Mouse (Mus musculus) gastrocnemius, adult 2 months (tissue): ENCODE results near the gene Tsr3. TPM values are rescaled to one million over a fixed set of nuclear protein-coding genes. Genes with fewer than 3 reads are reported as not detected.
"Not testable (repeated sequence)": the region's sequence is repeated elsewhere in the genome, so short reads cannot be mapped to it uniquely, and the experiment has no call there.

Source experiments
- DNase-seq: peaks from one replicate; pipeline ENCODE4 v3.0.0; 2022
- H3K27ac ChIP-seq: fragments of 200-600 bp; 2 replicates; pipeline ENCODE4 v1.8.1; 2022; ENCODE audit warnings: mild to moderate bottlenecking
- H3K4me3 ChIP-seq: fragments of 200-600 bp; 2 replicates; pipeline ENCODE4 v1.8.1; 2022; ENCODE audit warnings: mild to moderate bottlenecking, moderate library complexity
- CTCF ChIP-seq: fragments of 200-600 bp; IDR thresholded peaks from 2 replicates; pipeline ENCODE4 v1.8.1; 2022; ENCODE audit warnings: antibody characterized with exemption, mild to moderate bottlenecking, moderate library complexity
- intact Hi-C: fragments of 180-260 bp; cut with DNase I; formaldehyde crosslinking; loops from one replicate; pipeline ENCODE4 v1.15.1; 2025
- long read RNA-seq, 2 experiments: library from polyadenylated mRNA; stranded (forward); transcript quantifications; one replicate each; pipeline ENCODE4 v2.0.0; 2021
- total RNA-seq, 2 experiments: library from RNA; stranded (reverse); gene quantifications; 2 replicates each; pipeline ENCODE4 v1.2.3; 2021

Gene Tsr3
- total RNA-seq, result 10 to 100 TPM; 16.3 to 17.5 TPM
- long read RNA-seq, experiment 1, transcript Tsr3-201 (6 exons, 1,192 nt), result major isoform, 15 of 26 reads
- long read RNA-seq, experiment 1, partial matches to known transcripts, result 3 of 26 reads
- long read RNA-seq, experiment 1, other reads (novel, unspliced or antisense), result 8 of 26 reads
- long read RNA-seq, experiment 2, transcript Tsr3-201 (6 exons, 1,192 nt), result major isoform, 23 of 39 reads
- long read RNA-seq, experiment 2, partial matches to known transcripts, result 4 of 39 reads
- long read RNA-seq, experiment 2, other reads (novel, unspliced or antisense), result 12 of 39 reads

- no peak for TF ChIP-seq CTCF
- Histone ChIP-seq H3K4me3 (peak within 1 kb of the TSS; percentile 100), H3K27ac (peak within 1 kb of the TSS; percentile 90)
- intact Hi-C loops, result no loop called here
- DNase-seq, result peak; percentile 92
Observed at GRCm38 (mm10) chr17:25239695-25240636, at the start of gene Tsr3, which contains the start of gene Gnptg. Gene Tsr3, plus strand, starts transcription at chr17:25240170. Gene Gnptg, minus strand, starts transcription at chr17:25240124.

DNA sequence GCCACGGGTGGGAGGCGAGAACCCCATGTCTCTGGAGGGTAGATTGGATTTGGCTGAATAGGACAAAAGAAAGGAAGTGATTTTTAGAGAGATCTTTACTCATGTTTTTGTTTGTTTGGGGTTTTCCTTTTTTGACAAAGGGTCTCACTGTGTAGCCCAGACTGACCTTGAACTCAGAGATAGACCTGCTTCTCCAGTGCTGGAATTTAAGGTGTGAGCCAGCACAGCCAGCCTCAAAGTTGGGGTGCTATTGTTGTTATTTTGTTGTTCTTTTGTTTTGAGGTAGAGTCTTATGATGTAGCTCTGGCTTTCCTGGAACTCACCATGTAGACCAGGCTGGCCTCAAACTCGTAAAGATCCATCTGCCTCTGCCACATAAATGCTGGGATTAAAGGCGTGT lies 37.6 kb upstream of the Tsr3 start:
- Histone ChIP-seq H3K4me3 (no peak overlapping the region), H3K27ac (no peak overlapping the region)
- intact Hi-C loops, result no loop called here
- TF ChIP-seq CTCF, result no peak
- DNase-seq, result no peak

DNA sequence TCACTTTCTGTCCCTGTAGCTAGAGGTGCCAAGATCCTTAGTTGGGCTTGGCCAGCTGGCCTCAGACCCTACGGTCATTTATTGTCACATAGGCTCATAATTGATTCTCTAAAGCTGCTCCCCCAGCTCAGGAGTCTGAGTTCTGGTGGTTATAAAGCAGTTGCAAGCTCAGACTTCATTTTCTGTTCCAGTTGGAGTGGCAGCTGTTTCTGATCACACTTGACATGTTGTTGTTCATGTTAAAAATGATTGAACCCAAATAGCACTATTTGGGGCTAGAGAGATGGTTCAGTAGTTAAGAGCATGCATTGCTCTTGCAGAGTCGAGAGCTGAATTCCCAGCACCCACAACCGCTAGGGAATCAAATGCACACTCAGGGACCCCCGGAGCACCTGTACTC lies 30.0 kb upstream of the Tsr3 start:
- DNase-seq, result no peak
- TF ChIP-seq CTCF, result no peak
- intact Hi-C loops, result no loop called here
- Histone ChIP-seq H3K4me3 (no peak overlapping the region), H3K27ac (peak overlapping the region; percentile 86)

- intact Hi-C loops, result no loop called here
- no peak for TF ChIP-seq CTCF
- H3K4me3 ChIP-seq, result peak overlapping the region; percentile 25
- peak; percentile 74 for DNase-seq
- H3K27ac ChIP-seq, result peak overlapping the region; percentile 86
Observed at GRCm38 (mm10) chr17:25210680-25211466, 29.1 kb upstream of the Tsr3 start.

GRCm38 (mm10) chr17:25211705-25212104 lies 28.3 kb upstream of the Tsr3 start:
- DNase-seq, result no peak
- no peak for TF ChIP-seq CTCF
- intact Hi-C loops, result no loop called here
- no peak overlapping the region for H3K4me3 ChIP-seq
- peak overlapping the region; percentile 86 for H3K27ac ChIP-seq

DNA sequence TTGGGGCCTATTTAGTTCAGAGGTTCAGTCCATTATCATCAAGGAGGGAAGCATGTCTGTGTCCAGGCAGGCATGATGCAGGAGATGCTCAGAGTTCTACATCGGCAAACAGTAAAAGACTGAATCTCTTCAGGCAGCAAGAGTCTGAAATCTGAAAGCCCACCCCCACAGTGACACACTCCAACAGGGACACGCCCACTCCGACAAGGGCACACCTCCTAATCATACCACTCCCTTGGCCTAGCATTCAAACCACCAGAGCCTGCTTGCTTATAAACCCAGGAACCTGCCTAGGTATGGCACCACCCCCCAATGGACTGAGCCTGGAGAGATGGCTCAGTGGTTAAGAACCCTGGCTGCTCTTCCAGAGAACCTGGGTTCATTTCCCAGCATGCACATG lies 24.5 kb upstream of the Tsr3 start:
- no peak for TF ChIP-seq CTCF
- no peak overlapping the region for H3K4me3 ChIP-seq
- H3K27ac ChIP-seq, result no peak overlapping the region
- DNase-seq, result no peak
- intact Hi-C loops, result no loop called here

DNA sequence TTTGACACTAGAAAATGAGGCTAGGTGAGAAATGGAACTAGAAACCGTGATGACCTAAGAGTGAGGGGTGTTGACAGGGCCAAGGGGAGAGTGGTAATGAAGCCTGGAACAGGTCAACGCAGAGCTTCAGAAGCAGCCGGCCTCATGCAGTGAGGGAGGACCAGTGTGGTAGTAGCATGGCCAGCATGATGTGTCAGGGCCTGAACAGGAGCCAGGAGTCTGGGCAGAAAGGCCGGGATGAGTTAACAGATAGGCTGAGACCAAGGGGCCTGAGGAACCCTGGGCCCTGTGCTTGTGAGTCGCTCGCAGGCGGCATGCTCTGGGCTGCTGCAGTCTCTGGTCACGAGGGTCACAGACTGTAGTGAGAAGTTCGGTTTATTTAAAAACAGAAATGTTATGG lies 21.0 kb upstream of the Tsr3 start:
- DNase-seq, result no peak
- Histone ChIP-seq H3K27ac (no peak overlapping the region), H3K4me3 (no peak overlapping the region)
- no peak for TF ChIP-seq CTCF
- intact Hi-C loops, result no loop called here

- no peak for TF ChIP-seq CTCF
- Histone ChIP-seq H3K27ac (no peak overlapping the region), H3K4me3 (no peak overlapping the region)
- DNase-seq, result no peak
- intact Hi-C loops, result no loop called here
Observed at GRCm38 (mm10) chr17:25219492-25220295, 20.3 kb upstream of the Tsr3 start.

GRCm38 (mm10) chr17:25220746-25221145 lies 19.2 kb upstream of the Tsr3 start:
- H3K4me3 ChIP-seq, result no peak overlapping the region
- H3K27ac ChIP-seq, result no peak overlapping the region
- no peak for DNase-seq
- no peak for TF ChIP-seq CTCF
- intact Hi-C loops, result no loop called here

DNA sequence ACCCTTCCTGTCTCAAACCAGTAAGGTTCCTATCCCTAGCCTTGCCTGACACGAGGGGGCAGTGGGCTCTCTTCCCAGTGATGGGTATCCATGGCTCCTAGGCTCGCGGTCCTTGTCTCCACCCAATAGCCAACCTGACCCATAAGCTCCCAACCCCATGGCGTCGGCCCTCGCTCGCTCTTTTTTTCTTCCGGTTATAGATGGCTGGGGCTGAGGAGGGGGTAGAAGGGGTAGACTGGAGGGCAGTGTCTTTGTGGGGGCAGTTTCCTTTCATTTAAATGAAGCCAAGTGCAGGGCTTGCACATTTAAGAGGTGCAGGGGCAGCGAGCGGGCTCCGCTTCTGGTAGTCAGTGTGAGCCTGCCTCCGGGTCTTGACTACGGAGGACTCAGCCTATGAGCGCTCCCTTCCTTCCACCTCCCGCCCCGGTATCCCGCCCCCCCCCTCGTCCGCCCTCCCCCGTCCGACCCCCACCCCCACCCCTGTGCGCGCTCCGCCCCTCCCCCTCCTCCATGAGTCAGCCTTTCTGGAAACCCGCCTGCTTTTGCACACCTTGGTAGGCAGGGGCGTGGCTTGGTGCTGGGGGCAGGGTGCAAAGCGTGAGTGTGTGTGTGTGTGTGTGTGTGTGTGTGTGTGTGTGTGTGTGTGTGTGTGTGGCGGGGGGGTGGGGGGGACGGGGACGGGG lies 18.0 kb upstream of the Tsr3 start:
- intact Hi-C loops, result no loop called here
- TF ChIP-seq CTCF, result no peak
- peak overlapping the region; percentile 56 for H3K4me3 ChIP-seq
- peak overlapping the region; percentile 46 for H3K27ac ChIP-seq
- no peak for DNase-seq

GRCm38 (mm10) chr17:25222504-25222940 lies 17.4 kb upstream of the Tsr3 start:
- intact Hi-C loops, DNase-seq: not testable (repeated sequence)
- H3K4me3 ChIP-seq, result peak overlapping the region; percentile 61
- peak overlapping the region; percentile 39 for H3K27ac ChIP-seq
